Mouse (Mus musculus) mouse embryonic stem cell (cell line): ENCODE data around the gene Tacc2.

ENCODE experiments used
- in situ Hi-C, 2 experiments: fragments of 300-500 bp; cut with MboI; formaldehyde crosslinking; loops; 1 replicate in 1 of 2; 3 replicates in 1 of 2; pipeline ENCODE4 v1.14.3; 2019 to 2020; ENCODE audit warnings: low sequenced_read_pairs in 2 of 2, low pct_unique_long_range_greater_than_20kb in 1 of 2, mixed read lengths in 1 of 2; ENCODE audit not compliant: unreplicated experiment in 1 of 2

The Tacc2 gene

DNA sequence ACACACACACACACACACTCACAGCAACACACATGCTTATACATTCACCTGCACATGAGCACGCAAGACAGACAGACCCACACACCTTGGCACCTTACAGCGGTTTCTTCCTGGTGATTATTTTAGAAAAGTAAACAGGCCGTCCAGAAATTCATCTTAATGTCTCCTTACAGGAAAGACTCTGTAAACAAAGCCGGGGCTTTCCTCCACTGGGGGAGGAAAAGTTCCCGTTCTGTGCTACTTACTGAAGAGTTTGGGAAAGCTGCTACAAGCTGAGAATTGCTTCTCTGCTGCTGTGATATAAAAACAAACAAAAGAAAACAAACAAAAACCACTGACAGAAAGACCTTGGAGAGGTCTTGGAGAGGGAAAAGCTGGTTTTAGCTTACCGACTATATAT, 231.5 kb downstream of the Tacc2 start:
- in situ Hi-C loops, result no loop called here

GRCm38 (mm10) chr7:130810238-130810637, 233.0 kb downstream of the Tacc2 start:
- in situ Hi-C loops, result no loop called here

DNA sequence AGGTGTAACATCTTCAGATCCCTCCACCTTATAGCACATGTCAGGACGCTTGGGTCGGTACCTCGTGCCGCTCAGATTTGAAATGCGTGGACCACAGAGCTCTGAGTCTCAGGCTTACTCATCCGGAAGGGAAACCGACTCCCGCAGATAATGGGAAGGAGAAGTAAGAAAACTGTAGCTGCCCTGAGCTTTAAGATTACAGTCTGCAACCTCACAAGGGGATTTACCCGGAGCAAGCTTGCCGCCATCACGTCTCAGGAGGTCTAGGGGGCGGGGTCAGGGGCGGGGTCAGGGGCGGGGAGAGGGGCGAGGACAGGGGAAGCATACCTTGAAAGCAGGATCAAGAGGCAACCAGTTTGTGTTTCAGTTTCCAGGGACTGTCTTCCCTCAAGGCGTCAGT, 235.2 kb downstream of the Tacc2 start:
- in situ Hi-C loops, result no loop called here
